Mouse (Mus musculus) brain, adult 2 months (tissue): Measurements from ENCODE around the gene Sox14.

Source experiments
- DNase-seq: peaks from one replicate; pipeline ENCODE4 v3.0.0; 2011; ENCODE audit warnings: low read depth, low spot score

Gene Sox14

DNA sequence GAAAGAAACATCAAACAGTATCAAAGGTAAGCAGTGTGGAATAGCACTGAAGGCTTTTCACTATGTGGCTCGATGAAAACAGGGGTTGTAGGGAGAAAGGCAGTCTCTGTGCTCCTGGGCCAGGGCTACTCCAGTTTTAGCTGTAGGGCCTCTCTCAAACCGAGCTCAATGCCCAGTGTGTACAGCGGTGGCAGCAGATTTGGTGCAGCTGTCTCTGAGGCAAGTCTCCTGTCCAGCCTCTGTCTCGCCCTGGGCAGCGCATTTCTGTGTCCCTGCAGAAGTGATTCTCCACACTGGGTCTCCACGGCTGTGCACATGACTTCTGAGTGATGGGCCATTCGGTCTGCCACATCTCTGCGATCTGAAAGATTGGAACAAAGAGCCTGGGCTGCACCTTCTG lies 27.6 kb downstream of the Sox14 start:
- no peak for DNase-seq

GRCm38 (mm10) chr9:99846820-99847219 lies 29.1 kb downstream of the Sox14 start:
- peak; percentile 86 for DNase-seq

DNA sequence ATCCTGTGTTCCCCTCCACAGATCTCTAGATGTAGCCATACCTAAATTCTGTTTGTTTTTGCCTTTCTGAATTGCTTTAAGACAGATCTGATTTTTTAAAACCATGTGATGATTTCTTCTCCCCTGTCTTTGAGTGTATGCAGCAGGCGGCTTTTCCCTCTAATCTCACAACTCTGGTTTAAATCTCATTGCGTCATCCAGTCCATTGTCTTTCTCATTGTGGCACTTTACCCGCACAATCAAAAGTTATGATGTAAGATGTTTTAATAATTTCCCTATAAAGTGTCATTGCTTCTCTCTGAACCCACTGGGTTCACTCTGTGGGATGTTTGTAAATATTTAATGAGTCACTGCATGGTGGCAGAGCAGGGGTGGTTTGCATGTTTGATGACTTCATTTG lies 36.6 kb downstream of the Sox14 start:
- no peak for DNase-seq

GRCm38 (mm10) chr9:99838877-99839276 lies 37.1 kb downstream of the Sox14 start:
- no peak for DNase-seq

DNA sequence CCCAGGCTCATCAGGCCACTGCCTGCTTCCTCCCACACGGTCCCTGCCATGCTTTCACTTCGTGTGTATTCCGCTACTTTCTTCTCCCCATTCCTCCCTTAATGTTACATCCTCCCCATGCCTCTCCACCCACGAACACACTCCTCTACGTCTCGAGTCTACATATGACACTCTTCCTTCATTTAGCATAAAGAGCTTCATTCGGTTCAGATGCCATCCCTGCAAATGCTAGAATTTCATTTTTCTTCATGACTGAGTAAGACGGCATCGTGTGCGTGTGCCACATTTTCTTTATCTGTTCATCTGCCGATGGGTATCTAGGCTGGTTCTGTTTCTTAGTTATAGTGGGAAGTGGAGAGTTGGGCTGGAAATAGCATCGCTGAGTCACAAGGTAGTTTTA lies 39.3 kb downstream of the Sox14 start:
- peak; percentile 87 for DNase-seq

- peak; percentile 27 for DNase-seq
Measured at GRCm38 (mm10) chr9:99835624-99836430, 40.1 kb downstream of the Sox14 start.
